Mouse (Mus musculus): Measurements from ENCODE around the gene Dph3. TPM values are rescaled to one million over a fixed set of nuclear protein-coding genes. Genes with fewer than 3 reads are reported as not detected.
"Not testable (repeated sequence)": the region's sequence is repeated elsewhere in the genome, so short reads cannot be mapped to it uniquely, and the experiment has no call there.

Gene Dph3
- polyA plus RNA-seq (2014; fragmentation: Nextera tagmentation; extraction: Ambion mirVana), result 97.7 and 99.9 TPM in 2 replicates

DNA sequence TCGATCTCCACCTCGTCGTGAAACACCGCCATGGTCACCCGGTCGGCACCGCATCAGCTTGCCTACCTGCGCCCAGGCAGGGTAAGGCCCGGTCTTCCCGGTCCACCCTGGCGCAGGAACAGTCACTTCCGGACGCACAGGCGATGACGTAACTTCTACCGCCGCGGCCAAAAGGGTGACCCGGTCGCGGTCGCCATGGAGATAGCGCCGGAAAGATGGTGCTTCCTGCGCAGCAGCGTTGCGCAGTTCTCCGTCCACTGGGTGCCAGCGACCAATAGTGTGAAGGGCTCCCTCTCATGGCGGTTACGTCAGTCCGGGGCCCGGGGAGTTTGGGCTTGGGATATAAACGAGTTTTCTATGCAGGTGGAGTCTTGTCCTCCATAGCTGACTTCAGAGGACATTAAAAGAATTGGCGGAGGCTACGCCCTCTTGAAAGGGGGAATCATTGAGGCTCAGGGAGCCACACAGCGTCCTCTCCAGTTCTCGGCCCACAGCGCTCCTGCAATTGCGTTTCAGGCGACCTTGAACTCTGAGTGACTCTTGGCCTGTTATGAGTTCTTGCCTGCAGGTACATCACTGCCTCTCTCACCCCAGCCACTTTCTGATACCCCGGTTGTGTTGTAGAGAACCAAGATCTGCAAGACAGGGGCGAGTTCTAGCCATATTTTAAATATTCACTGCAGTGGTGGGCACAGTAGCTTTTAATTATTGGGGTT lies at the start of gene Dph3:
Gene Dph3 (minus strand): TSS at position 244 of the 716 bp plus-strand sequence.
- peak within 1 kb of the TSS; percentile 60 for H3K9ac ChIP-seq (ENCODE audit: low read length)
- H3K27me3 ChIP-seq (ENCODE audit: control insufficient read depth, insufficient read depth, low read length), result no peaks in the 10 kb centered on the region
- peak within 1 kb of the TSS; percentile 60; the same call in 1 of the 2 replicates for H3K27ac ChIP-seq (ENCODE audit: low read depth, low read length)
- H3K4me1 ChIP-seq (replicated peaks; ENCODE audit: control insufficient read depth, insufficient read depth, low read length), result no peaks in the 10 kb centered on the region
- ATAC-seq (replicated peaks; ENCODE audit: low FRiP score) (peak; percentile 98), DNase-seq (ENCODE audit: low spot score) (peak; percentile 99)
- H3K36me3 ChIP-seq (ENCODE audit: control insufficient read depth, insufficient read depth, low read length), result peaks cover 11% of the 10 kb centered on the region; the same call in 1 of the 2 replicates
- peak within 1 kb of the TSS; percentile 57 for H3K4me2 ChIP-seq (ENCODE audit: low read depth, low read length, severe bottlenecking)
- H3K9me3 ChIP-seq (ENCODE audit: control insufficient read depth, low read length), result no peaks in the 10 kb centered on the region
- H3K4me3 ChIP-seq (ENCODE audit: low read depth, low read length), result peak within 1 kb of the TSS; percentile 46
- under 1% methylated on average over 43 of the region's 43 CpGs for WGBS

DNA sequence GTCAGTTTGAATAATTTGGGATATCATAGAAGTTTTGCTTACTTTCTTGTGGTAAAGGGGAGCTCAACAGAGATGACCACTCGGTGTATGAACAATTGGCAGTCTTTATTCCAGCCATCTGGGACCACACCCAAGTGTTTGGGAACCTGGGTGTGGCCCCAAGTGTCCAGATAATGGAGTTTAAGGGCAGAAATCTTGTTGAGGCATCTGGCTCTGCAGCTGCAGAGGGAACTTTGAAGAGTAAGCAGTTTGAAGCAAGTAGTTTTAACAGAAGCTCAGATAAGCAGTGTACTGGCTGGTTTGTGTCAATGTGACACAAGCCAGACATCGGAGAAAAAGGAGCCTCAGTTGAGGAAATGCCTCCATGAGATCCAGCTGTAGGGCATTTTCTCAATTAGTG lies 48.8 kb upstream of the Dph3 start:
- Histone ChIP-seq H3K4me2 (ENCODE audit: low read depth, low read length, severe bottlenecking) (no peak overlapping the region), H3K9me3 (ENCODE audit: control insufficient read depth, low read length) (no peaks in the 10 kb centered on the region), H3K4me1 (replicated peaks; ENCODE audit: control insufficient read depth, insufficient read depth, low read length) (no peaks in the 10 kb centered on the region), H3K27ac (ENCODE audit: low read depth, low read length) (no peak overlapping the region), H3K4me3 (ENCODE audit: low read depth, low read length) (no peak overlapping the region), H3K9ac (ENCODE audit: low read length) (no peak overlapping the region), H3K36me3 (ENCODE audit: control insufficient read depth, insufficient read depth, low read length) (no peaks in the 10 kb centered on the region), H3K27me3 (ENCODE audit: control insufficient read depth, insufficient read depth, low read length) (no peaks in the 10 kb centered on the region)
- ATAC-seq (replicated peaks; ENCODE audit: low FRiP score) (no peak), DNase-seq (ENCODE audit: low spot score) (no peak)
- 83% methylated on average over 2 of the region's 2 CpGs for WGBS

DNA sequence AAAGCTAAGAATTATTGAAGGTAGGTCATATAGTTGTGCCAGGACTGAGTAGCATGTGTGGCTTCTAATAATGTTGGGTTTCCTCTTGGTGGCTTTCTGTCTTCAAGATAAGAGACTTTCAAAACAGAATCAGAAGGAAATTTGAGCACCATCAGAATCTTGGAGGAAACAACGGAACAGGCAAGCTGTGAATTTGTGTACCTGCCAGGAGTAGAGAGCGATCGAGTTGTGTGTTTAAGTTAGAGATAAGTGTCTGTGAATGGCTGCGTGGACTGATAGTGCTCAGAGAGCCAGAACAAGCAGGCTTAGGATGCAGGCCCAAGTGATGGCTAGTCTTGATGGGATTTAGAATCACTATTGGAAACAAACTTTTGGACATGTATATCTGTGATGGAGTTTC lies 46.3 kb upstream of the Dph3 start:
- H3K9me3 ChIP-seq (ENCODE audit: control insufficient read depth, low read length), result no peaks in the 10 kb centered on the region
- WGBS, result 92% methylated on average over 4 of the region's 4 CpGs
- ATAC-seq (replicated peaks; ENCODE audit: low FRiP score), result no peak

DNA sequence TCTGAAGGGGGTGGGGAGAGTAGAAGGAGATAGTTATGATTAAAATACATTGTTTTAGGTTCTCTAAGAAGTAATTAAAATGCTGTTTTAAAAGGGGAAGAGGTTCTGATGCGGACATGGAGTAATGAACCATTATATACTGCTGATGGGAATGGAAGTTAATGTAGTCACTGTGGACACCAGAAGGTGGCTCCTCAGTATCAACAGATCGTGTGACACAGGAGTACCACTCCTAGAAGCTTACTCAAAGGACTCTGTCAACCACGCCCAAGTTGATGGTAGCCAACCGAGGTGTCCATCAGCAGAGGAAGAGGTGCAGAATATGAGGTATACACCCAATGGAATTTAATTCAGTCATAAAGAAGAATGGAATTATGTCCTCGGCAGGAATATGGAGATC lies 42.9 kb upstream of the Dph3 start:
- H3K9me3 ChIP-seq (ENCODE audit: control insufficient read depth, low read length), result no peaks in the 10 kb centered on the region
- ATAC-seq (replicated peaks; ENCODE audit: low FRiP score) (no peak), DNase-seq (ENCODE audit: low spot score) (no peak)
- H3K36me3 ChIP-seq (ENCODE audit: control insufficient read depth, insufficient read depth, low read length), result no peaks in the 10 kb centered on the region
- no peaks in the 10 kb centered on the region for H3K27me3 ChIP-seq (ENCODE audit: control insufficient read depth, insufficient read depth, low read length)
- H3K4me2 ChIP-seq (ENCODE audit: low read depth, low read length, severe bottlenecking), result no peak overlapping the region
- WGBS, result 81% methylated on average over 5 of the region's 5 CpGs
- no peak overlapping the region for H3K9ac ChIP-seq (ENCODE audit: low read length)
- H3K4me3 ChIP-seq (ENCODE audit: low read depth, low read length), result no peak overlapping the region
- no peaks in the 10 kb centered on the region for H3K4me1 ChIP-seq (replicated peaks; ENCODE audit: control insufficient read depth, insufficient read depth, low read length)
- H3K27ac ChIP-seq (ENCODE audit: low read depth, low read length), result no peak overlapping the region

More for the DNA sequence above, 46.3 kb upstream of the Dph3 start:
- H3K9ac ChIP-seq (ENCODE audit: low read length), result no peak overlapping the region
- no peak overlapping the region for H3K4me3 ChIP-seq (ENCODE audit: low read depth, low read length)
- no peaks in the 10 kb centered on the region for H3K4me1 ChIP-seq (replicated peaks; ENCODE audit: control insufficient read depth, insufficient read depth, low read length)
- DNase-seq (ENCODE audit: low spot score), result no peak
- H3K36me3 ChIP-seq (ENCODE audit: control insufficient read depth, insufficient read depth, low read length), result no peaks in the 10 kb centered on the region
- H3K4me2 ChIP-seq (ENCODE audit: low read depth, low read length, severe bottlenecking), result no peak overlapping the region
- no peak overlapping the region for H3K27ac ChIP-seq (ENCODE audit: low read depth, low read length)
- no peaks in the 10 kb centered on the region for H3K27me3 ChIP-seq (ENCODE audit: control insufficient read depth, insufficient read depth, low read length)

DNA sequence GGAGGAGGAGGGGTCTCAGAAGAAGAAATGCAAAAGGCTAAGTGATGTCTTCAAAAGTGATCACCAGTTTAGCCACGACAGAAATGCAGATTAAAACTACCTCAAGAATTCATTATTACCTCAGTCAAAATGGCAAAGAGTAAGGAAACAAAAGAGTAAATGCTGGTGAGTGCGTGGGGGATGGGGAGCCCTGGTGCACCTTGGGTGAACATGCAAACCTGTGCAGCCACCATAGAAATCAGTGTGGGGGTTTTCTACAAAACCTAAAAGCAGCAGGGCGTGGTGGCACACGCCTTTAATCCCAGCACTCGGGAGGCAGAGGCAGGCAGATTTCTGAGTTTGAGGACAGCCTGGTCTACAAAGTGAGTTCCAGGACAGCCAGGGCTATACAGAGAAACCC lies 39.7 kb upstream of the Dph3 start:
- 85% methylated on average over 5 of the region's 5 CpGs for WGBS
- ATAC-seq (replicated peaks; ENCODE audit: low FRiP score), result not testable (repeated sequence)

DNA sequence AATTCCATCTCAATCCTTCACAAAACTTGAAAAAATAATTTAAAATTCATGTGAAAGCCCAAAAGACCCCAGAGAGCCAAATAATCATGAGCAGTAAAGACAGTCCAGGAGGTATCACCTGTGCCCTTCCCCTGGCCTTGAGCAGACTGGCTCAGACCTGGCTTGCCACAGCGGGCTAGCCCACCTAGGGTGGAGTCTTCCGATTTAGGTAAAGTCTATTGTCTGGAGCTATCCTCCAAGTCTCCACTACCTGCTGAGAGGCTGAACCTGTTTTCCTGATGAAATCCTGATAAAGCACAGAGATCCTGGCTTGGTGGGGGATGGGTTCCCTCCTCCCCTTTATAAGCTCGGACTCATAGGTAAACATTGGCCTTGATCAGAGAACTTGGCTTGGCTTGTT lies 38.7 kb upstream of the Dph3 start:
- no peaks in the 10 kb centered on the region for H3K27me3 ChIP-seq (ENCODE audit: control insufficient read depth, insufficient read depth, low read length)
- ATAC-seq (replicated peaks; ENCODE audit: low FRiP score), result no peak
- 59% methylated on average over 3 of the region's 3 CpGs for WGBS
- H3K4me2 ChIP-seq (ENCODE audit: low read depth, low read length, severe bottlenecking), result no peak overlapping the region
- DNase-seq (ENCODE audit: low spot score), result no peak
- no peak overlapping the region for H3K9ac ChIP-seq (ENCODE audit: low read length)
- no peak overlapping the region for H3K27ac ChIP-seq (ENCODE audit: low read depth, low read length)
- H3K4me1 ChIP-seq (replicated peaks; ENCODE audit: control insufficient read depth, insufficient read depth, low read length), result no peaks in the 10 kb centered on the region
- no peaks in the 10 kb centered on the region for H3K9me3 ChIP-seq (ENCODE audit: control insufficient read depth, low read length)
- H3K4me3 ChIP-seq (ENCODE audit: low read depth, low read length), result no peak overlapping the region
- no peaks in the 10 kb centered on the region for H3K36me3 ChIP-seq (ENCODE audit: control insufficient read depth, insufficient read depth, low read length)

More for the DNA sequence above, 39.7 kb upstream of the Dph3 start:
- not testable (repeated sequence) for H3K27ac ChIP-seq (ENCODE audit: low read depth, low read length); H3K9me3 ChIP-seq (ENCODE audit: control insufficient read depth, low read length); H3K27me3 ChIP-seq (ENCODE audit: control insufficient read depth, insufficient read depth, low read length); H3K4me2 ChIP-seq (ENCODE audit: low read depth, low read length, severe bottlenecking); H3K4me3 ChIP-seq (ENCODE audit: low read depth, low read length); H3K9ac ChIP-seq (ENCODE audit: low read length); H3K36me3 ChIP-seq (ENCODE audit: control insufficient read depth, insufficient read depth, low read length); DNase-seq (ENCODE audit: low spot score); H3K4me1 ChIP-seq (replicated peaks; ENCODE audit: control insufficient read depth, insufficient read depth, low read length)

DNA sequence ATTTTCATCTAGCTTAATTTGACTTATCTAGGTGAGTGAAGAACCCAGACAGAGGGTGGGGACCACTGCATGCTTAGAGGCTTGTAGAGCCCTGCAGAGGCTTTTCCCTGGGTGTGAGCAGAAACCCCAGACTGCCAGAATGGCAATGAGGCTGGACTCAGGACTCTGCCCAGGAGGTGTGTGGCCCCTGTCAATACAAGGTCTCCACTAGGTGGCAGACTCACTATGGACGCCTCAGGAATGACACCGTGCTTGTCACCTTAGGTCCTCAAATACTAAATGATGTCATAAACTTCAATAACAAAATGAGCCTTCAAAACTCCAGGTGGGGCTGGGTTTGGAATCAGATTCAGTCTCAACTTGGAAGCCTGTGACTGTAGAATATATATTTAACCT lies 36.4 kb upstream of the Dph3 start:
- DNase-seq (ENCODE audit: low spot score) (no peak), ATAC-seq (replicated peaks; ENCODE audit: low FRiP score) (no peak)
- H3K27me3 ChIP-seq (ENCODE audit: control insufficient read depth, insufficient read depth, low read length), result no peaks in the 10 kb centered on the region
- H3K9ac ChIP-seq (ENCODE audit: low read length), result no peak overlapping the region
- H3K9me3 ChIP-seq (ENCODE audit: control insufficient read depth, low read length), result no peaks in the 10 kb centered on the region
- H3K4me2 ChIP-seq (ENCODE audit: low read depth, low read length, severe bottlenecking), result no peak overlapping the region
- WGBS, result 53% methylated on average over 2 of the region's 2 CpGs
- no peak overlapping the region for H3K27ac ChIP-seq (ENCODE audit: low read depth, low read length)
- no peaks in the 10 kb centered on the region for H3K36me3 ChIP-seq (ENCODE audit: control insufficient read depth, insufficient read depth, low read length)
- H3K4me3 ChIP-seq (ENCODE audit: low read depth, low read length), result no peak overlapping the region
- H3K4me1 ChIP-seq (replicated peaks; ENCODE audit: control insufficient read depth, insufficient read depth, low read length), result no peaks in the 10 kb centered on the region

DNA sequence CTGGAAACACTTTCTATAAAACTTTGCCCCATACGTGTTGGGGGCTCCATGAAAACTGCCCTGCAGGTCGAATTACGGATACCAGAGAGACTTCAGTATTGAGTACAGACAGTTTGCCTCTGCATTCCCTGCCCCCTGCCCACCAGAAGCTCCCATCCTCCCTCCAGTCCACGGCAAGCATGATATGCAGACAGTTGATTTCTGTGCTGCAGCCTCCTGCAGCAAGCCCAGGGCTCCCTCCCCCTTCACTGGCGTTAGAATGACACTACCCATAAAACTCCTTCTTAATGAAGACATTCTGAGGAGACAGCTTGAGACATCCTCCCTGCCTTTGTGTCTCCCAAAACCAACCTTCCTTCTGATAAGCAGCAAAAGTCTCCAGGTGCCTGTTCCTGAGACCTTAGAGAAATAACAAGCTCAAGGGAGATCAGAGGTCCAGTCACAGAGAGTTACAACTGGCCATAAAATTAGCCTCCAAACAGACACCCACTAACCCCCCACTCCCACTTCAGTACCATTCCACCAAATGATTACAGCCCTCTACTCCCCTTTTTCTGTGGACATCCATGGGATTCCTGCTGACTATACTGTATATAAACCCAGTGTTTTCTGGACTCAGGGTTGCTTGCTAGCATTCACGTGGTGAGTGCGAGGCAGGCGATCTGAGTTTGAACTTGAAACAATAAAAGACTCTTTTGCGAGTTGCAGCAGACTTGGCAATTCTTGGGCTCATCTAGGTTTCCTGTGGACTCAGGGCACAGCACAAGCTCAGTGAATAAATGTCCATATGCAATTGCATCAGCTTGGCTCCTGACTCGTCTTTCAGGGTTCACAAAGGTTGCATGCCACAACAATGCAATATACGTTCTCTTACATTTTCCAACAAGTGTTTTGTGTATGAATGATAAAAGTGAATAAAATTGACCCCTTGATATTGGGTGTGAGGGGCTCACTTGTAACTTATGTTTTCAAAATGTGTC lies 35.7 kb upstream of the Dph3 start:
- H3K27ac ChIP-seq (ENCODE audit: low read depth, low read length), result no peak overlapping the region
- H3K4me2 ChIP-seq (ENCODE audit: low read depth, low read length, severe bottlenecking), result no peak overlapping the region
- no peaks in the 10 kb centered on the region for H3K4me1 ChIP-seq (replicated peaks; ENCODE audit: control insufficient read depth, insufficient read depth, low read length)
- H3K27me3 ChIP-seq (ENCODE audit: control insufficient read depth, insufficient read depth, low read length), result no peaks in the 10 kb centered on the region
- ATAC-seq (replicated peaks; ENCODE audit: low FRiP score), result no peak
- WGBS, result 79% methylated on average over 11 of the region's 11 CpGs
- H3K9me3 ChIP-seq (ENCODE audit: control insufficient read depth, low read length), result no peaks in the 10 kb centered on the region
- no peak for DNase-seq (ENCODE audit: low spot score)
- no peaks in the 10 kb centered on the region for H3K36me3 ChIP-seq (ENCODE audit: control insufficient read depth, insufficient read depth, low read length)
- H3K9ac ChIP-seq (ENCODE audit: low read length), result no peak overlapping the region
- no peak overlapping the region for H3K4me3 ChIP-seq (ENCODE audit: low read depth, low read length)

All from forebrain, embryonic 11.5 days (tissue).